Mouse (Mus musculus) cerebellum, adult 11-12 months (tissue): ENCODE results near the gene Olfr921.

Experiments used
- DNase-seq: peaks from one replicate; pipeline ENCODE4 v3.0.0; 2022

Gene Olfr921

DNA sequence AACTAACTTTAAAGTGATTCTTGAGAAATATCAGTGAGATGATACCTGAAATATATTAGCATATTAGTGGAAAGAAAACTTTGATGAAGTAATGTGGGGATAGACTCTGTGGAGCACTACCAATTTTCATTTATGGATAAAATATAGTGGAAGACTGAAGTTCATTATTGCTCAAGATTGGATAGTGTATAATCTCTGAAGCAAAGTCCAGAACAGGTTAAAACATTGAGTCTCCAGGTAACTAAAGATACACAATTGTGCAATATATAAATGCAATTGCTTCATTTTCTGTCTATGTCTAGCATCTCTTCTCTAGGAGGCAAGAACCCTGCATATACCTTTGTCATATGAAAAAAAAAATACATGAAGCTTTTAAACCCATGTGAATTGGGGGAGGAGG, at the start of gene Olfr921:
TSS of gene Olfr921 (plus strand) at position 301 of the 400 bp plus-strand sequence.
- no peak for DNase-seq

DNA sequence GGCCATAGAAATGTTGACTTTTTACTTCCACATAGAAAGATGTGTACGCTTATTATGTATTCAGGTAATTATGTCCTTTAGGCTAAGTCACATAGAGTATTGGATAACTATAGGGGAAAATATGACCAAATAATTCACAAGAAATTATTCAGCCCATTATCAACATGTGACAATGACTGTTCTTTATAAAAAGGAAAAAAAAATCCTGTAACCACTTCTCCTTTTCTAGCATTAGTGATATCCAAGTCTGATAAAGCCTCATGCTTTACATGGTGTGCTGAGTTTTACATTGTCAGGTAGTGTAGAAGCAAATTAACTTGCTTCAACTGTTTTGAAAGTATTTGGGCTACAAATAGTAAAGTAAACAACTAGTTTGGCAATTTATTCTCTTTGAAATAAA, 48.8 kb upstream of the Olfr921 start:
- DNase-seq, result no peak

GRCm38 (mm10) chr9:38728218-38728617, 44.6 kb upstream of the Olfr921 start:
- no peak for DNase-seq

GRCm38 (mm10) chr9:38741408-38741807, 31.5 kb upstream of the Olfr921 start:
- no peak for DNase-seq

- DNase-seq, result no peak
Observed at GRCm38 (mm10) chr9:38744619-38745315, 28.1 kb upstream of the Olfr921 start.

DNA sequence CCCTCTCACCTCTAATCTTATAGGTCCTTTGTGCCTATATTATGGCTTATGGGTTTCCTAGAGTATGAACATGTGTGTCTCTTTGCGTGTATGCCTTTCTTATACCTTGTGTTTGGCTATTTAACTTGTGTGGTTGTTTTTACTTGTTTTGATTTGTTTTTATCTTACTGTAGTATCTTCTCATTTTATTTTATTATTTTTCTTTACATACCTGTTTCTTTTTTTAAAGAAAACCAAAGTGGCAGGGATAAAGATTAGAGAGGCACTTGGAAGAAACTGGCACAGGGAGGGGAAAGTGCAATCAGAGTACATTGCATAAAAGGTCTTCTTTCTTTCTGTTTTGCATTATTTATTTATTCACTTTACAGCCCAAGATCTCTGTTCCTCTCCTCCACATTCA, 20.9 kb upstream of the Olfr921 start, which contains the start of gene Olfr920:
TSS of gene Olfr920 (plus strand) at position 301 of the 400 bp plus-strand sequence.
- no peak for DNase-seq

- no peak for DNase-seq
Observed at GRCm38 (mm10) chr9:38792689-38793088, 19.8 kb downstream of the Olfr921 start.

- no peak for DNase-seq
Observed at GRCm38 (mm10) chr9:38805696-38806095, 32.8 kb downstream of the Olfr921 start.

GRCm38 (mm10) chr9:38814314-38814713, 41.4 kb downstream of the Olfr921 start, which contains the start of gene Olfr922:
Gene Olfr922 (plus strand): TSS chr9:38814614.
- no peak for DNase-seq

- no peak for DNase-seq
Observed at GRCm38 (mm10) chr9:38815458-38815986, 42.7 kb downstream of the Olfr921 start.

GRCm38 (mm10) chr9:38826245-38826644, 53.4 kb downstream of the Olfr921 start, which contains the start of gene Olfr923:
Gene Olfr923 (plus strand): TSS chr9:38826545.
- DNase-seq, result no peak
